Mouse (Mus musculus): ENCODE measurements at regions not wholly inside any gene's neighbourhood (a gene's known extent, or its start where the extent isn't known, plus 50 kb on each side); places are given as distances from the start of the nearest gene placed in this dataset.

DNA sequence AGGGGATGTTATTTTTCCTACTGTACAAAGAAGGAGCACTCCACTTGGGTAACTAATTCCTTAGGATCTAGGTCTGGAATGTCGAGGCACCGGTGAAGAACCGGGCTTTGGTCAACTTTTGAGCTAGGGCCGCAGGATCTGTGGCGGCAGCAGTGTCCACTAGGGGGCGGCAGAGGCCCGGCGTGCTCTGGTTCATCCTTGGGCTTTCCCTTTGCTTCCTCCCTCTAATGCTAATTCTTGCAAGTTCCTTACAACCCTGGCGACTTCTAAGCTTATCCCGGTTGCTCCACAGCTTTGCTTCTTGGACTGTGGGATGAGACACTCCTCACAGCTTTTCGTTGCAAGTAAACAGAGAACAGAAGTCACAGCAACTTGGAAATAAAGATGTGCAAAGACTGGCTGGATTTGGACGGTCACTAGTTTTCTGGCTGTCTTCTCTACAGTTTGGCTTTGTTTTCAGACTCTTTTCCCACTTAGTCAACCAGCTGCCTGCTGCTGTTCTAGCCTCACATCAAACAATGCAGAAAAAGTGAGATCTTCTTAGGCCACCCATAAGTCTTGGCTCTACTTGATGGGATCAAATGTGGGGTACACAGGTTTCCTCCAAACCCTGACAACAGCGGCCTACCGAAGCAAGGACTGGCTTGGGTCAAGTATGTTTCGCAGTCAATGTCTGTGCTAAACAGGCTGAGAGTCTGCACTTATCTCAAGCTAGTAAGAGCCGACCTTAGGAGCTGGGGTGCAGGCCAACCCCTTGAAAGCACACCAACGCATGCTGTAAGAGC is 51.2 kb upstream of the Tmem72 start:
- DNase-seq, result peak; percentile 82

DNA sequence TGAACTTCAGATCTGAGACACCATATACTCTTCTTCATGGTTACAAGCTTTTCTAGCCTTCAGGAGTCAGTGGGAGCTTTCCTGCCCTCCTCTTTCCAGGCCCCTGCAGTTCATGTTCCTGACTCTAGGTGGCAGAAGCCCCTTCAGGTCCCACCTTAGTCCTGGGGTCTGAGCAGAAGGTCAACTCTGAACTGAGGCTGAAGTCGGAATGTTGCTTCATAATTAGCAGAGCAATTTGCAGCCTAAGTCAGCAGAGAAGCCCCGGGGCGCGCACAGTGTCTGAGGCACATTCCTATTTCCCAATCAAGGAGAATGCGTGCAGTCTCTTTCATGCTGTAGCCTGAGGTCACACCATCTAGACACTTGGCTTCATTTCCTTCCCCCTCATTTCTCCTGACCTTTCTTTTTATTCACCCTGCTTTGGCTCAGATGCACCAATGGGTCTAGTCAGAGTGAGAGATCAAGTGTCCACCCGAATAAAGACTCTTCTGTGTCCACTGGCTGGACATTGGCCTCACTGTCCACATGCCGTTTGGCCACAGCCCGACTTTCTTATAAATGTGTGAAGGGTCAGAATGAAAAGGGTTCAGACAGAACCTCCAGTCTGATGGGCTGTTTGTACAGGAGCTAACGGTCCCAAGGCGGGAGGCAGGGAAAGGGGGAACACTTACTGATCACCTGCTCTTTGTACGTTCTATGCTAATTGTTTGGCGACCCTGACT is 58.4 kb upstream of the Tmem72 start:
- peak; percentile 59 for DNase-seq

DNA sequence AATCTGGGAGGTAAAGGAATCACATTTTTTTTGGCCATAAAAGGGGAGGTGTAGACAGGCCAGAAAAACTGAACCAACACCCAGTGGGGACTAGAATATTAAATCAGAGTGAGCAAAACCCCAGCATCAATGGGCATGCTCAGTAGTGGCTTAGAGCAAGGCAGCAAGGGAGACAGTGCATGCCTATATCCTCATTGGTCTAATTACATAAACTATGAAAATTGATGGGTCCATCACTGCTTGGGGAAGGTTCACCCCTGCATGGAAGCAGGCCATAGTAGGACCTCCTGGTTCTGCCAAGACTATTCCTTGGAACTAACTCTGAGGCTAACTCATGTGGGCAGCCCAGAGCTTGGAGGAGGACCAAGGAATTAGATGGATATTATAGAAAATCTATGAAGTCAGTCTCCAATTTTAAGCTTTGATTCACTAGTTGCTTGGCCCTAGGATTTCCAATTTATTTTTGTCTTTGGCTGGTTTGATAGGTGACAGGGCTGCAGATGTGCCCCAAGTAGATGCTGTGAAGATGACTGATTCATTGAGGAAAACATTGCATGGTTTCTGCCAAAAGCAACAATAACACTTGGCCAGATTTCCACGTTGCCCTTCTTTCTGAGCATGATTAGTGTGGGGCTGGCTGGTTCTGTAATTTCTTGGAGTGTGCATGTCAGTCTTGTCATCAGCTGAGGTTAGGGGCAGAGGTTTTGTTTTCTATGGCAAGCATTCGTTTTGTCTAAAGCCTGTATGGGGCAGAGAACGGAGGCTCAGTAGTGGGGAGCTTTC is 70.0 kb upstream of the Tmem72 start:
- DNase-seq, result no peak

DNA sequence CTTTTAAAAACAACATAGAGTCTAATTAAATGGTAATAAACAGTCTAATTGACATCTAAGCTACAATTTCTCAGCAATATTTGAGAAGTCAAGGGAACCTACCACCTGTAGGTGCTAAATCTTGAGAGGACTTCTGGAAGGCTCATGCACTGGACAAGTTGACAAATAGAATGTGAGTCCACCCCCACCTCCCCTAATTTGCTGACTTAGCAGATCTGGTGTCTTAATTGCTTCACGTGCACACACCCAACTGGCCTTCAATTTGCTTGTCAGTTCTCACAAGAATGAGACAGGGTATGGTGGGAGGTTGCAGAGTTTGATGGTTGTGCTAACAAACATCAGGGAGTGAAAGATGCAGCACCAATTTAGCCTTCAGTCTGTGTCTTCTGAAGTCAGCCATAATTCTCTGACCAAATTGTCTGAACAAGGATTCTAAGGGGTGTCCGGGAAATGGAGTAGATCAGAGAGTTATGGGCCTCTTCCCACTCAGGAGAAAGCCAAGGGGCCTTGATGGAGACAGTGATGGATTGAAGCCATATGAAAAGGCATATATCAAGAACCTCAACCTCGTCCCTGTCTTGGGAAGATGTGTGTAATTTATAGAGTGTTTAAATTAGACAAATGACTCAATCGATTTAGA is 76.7 kb upstream of the Tmem72 start:
- no peak for DNase-seq

DNA sequence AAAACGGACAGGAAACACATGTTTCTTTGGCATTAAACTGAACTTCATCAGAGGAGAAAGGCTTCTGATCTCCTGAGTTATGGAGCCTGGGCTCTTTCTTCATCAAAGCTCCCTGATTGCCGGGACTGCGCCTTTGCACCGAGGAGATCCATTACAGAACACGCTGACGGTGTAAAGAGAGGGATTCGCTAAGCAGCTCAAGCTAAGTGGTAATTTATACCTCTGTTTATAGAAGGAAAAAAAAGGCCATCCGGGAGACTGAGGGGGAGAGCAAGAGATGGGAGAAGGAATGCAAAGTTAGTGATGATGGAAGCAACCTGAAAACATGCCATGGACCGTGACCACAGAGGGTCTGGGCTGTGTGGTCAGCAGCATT is 77.2 kb upstream of the Tmem72 start:
- no peak for DNase-seq

DNA sequence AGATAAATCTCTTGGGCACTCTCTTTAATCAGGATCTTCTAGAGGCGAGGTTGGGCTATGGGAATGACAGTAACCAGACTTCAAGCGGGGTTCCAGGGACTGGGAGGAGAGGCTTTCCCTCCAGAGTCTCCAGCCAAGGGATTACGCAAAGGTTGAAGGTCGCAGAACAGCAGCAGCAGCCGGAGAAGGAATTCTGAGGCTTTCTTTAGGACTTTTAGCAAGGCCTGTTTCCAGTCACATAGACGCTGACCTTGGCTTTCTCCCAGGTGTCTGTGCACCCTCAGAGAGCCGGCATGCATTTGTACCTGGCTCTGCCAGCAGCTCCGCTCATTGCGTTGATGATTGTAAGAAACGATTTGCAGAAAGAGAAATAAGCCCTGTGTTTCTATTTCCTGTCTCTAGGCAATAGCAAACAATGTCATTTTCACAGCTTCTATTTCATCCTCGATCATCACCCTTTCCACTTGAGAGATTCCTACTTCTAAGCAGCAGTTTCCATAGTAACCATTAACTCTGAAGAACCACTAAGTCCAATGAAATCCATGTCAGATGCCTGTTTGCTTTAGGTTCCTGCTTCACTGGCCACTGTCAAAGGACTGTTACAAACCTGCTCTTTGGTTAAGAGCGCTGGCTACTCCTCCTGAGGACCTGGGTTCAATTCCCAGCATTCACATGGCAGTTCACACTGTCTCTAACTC is 104.7 kb upstream of the Tmem72 start:
- DNase-seq, result peak; percentile 29

DNA sequence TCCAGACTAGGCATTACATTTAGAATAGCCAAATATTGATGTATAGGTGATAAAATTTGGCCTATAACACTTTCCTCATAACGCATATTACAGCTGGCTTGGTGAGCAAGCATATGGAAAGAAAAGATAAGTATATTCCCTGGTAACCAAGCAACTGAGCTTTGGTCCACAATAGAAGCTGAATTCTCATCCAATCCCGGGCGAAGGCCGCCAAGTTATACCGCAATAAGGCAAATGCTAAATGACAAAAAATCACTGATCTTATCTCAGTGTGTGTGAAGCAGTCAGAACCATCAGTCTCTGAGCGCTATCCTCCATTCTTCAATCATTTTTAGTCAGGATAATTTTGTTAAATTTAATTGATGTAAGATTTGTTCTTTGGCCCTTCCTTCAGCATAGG is 105.9 kb upstream of the Tmem72 start:
- no peak for DNase-seq

DNA sequence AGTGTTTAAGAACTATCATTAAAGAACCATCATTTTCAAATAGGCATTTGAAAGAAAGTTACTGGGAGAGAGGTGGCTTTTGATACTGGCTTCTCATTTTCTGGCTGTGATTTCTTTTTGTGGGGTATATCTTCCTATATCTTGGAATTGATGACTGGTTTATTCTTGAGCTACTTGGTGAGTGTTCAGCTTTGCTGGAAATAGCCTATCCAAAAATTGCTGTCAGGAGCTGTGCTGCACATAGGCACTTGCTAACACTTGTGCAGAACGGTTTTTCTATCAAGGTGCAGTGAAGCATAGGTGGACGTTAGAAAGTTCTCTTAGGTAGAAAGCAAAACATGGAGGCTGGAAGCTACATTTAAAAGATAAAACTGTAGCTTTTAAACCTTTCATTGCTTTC is 108.9 kb upstream of the Tmem72 start:
- no peak for DNase-seq

DNA sequence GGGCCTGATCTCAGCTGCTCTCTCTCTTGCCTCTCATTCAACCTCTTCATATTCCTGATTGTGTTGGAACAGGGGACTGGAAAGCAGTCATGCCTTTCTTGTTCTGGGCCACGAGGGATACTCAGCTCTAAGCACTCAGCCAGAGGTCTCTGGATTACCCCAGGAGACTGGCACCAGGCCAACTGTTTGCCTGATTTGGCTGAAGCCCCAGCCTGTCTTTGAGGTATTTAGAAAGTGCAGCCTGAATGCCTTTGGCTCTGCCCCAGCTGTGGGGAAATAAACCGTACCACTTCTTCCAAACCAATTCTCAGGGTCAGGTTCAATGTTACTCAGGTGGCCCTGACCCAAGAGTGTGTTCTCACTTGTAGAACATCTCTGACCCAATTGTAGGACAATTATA is 112.6 kb upstream of the Tmem72 start:
- peak; percentile 89 for DNase-seq

DNA sequence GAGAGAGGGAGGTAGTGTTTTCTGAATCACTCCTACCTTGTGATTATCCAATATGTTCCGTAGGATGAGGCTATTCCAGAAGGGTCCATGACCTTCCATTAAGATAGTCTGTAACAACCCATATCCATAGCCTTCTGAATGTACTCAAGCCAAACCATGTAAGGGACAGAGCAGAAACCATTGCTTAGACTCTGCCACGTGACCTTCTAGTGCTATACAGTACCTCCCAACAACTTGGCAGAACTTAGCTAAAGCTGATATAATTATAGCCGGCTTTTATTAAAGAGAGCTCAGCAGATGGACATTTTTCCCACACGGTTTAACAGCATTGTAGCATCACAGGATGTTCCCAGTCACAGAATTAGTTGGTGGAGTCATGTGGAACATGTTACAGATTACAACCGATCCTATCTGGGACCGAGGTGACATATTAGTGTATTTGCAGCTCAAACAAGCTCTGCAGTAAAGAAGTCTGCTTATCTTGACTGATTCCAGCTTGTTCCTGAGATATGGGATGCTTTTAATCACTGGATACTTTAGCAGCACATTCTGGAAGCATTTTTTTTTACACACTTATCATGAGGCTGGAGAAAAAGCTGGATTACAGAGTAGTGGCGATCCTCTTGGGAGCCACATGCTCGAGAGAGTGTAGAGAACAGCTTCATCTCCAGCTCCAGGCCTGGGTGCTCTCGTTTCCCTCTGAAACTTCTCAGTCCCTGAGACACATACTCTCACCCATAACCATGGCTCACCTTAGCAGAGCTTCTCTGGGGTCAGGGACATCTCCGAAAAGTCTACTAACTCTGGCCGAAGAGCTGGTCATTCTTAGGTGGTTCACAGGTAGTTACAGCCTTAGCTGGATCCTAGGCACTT is 129.5 kb upstream of the Tmem72 start:
- no peak for DNase-seq

DNA sequence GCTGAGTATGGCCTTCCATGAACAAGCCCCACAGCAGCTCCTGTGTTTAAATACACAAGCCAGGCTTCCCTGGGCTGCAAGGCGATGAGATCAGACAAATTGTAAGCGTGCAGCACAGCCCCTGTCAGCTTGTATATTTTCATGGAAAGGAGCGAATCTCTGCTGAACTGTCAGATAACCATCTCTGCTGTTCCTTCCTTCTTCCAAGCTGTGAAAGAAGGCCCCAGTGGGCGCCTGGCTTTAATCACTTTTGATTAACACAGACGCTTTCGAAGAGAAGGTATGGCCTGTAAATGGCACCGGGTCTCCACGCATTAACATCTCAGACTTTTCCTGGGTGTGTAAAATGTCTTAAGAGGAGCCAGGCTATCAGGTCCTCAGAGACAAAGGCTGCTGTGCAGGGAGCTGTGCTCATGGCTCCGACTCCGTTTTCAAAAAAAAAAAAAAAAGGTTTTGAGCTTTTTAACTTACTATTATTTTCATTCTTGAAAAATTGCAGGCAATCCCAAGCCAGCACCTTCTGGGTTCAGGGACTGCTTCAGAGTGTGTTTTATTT is 131.9 kb upstream of the Tmem72 start:
- DNase-seq, result no peak

DNA sequence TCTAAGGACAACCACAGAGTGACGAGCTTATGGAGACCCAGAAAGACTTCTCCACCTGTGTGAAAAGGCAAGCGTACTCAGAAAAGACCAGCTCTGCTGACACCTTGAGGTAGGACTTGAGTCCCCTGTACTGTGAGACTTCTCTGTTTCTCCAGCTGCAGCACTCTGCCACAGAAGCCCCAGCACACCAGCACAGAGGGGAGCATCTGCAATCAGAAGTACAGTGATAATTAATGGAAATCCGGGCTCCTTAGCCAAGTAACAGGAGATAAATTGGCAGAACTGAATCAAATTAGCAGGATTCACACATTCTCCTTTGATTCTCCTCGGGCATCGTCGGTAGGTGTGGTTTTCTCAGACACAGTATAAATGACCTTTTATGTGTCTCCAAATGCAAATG is 137.3 kb upstream of the Tmem72 start:
- DNase-seq, result no peak

DNA sequence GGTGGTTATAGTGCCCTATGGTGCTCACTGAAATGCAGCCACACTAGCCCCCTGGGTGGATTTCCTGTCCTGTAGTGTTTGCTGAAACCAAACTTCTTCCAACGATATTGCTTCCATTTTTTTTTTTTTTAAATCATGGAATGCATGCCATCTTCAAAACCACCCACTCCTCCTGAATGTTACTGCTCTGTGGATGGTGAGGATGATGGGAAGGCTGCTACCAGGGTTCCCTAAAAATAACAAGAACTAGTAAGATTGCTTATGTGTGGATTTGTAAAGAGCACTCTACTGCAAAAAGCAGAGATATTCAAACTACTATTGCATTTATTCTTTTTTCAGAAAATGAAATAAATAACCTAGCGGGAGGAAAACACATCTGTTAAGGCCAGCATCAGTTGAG is 139.4 kb upstream of the Tmem72 start:
- no peak for DNase-seq

DNA sequence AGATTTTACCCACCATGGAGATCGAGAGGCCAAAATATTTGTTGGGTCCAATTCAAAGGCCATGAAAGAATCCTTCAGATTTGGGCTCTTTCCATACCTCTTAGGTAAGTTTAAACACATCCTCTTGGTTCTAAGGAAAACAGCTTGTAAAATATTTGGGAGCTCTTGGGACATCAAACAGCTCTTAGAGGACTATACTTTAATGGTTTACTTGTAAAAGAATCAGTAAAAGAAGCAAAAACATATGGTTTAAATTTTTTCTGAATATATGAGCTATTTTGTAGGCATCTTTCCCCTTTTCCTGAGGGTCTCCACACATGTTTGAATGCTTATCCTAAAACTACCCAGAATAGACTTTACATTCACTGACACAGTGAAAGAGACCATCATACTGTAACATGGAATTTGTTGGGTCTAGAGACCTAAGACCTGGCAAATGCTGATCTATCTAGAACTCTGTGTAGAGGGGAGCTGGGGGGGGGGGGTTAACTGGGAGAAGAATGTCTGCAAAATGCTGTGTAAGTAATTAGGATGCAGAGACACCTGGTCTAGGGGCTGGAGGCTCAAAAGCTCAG is 140.3 kb upstream of the Tmem72 start:
- DNase-seq, result no peak

DNA sequence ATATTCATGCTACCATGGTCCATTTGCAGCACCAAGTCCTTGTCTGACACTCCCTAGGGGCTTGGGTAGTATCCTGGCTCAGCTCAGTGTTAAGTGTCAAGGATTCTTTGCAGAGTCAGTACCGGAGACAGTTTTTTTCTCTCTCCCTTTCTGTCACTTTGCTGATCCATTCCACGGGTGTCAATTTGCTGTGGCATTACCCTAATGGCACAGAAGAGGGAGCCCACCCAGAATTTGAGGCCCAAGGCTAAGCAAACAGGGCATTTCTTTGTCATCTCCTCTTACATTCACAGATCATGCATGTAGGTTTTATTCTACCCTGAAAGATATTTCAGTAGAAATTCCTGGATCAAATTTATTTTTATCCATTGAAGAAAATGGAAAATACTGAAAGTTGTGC is 146.4 kb upstream of the Tmem72 start:
- no peak for DNase-seq

DNA sequence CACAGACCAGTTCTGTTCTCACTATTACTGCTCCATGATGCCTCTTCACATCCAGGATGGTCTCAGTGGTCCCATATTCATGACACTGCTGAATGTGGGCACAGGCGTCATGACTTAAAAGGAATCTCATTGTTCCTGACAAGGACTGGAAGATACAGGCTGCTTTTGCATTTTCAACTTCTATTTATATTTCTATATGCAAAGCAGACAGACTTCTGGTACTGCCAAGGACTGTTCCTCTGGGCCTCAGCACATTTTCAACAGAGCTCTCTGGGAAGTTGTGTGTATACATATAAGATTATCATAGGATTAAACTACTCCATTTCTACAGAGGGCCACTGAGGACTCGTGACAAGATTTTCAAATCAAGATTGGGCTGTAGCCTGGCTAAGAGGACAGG is 146.9 kb upstream of the Tmem72 start:
- no peak for DNase-seq

DNA sequence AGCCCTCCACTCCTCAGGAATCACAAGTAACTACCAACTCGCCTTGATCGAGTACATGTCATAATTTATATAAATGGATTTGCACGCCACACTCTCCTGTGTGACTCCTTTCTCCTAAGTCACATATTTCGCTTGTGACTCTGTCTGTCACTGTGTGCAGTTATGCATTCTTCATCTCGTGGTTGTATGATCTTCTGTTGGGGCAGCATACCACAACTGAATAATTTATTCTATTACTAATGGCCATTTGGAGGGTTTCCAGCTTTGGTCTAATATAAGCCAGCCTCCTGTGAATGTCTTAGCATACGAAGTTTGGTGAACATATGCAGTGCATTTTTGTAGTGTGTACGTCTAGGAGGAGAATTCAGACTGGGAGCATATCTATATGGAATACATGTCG is 176.6 kb upstream of the Tmem72 start:
- DNase-seq, result no peak

DNA sequence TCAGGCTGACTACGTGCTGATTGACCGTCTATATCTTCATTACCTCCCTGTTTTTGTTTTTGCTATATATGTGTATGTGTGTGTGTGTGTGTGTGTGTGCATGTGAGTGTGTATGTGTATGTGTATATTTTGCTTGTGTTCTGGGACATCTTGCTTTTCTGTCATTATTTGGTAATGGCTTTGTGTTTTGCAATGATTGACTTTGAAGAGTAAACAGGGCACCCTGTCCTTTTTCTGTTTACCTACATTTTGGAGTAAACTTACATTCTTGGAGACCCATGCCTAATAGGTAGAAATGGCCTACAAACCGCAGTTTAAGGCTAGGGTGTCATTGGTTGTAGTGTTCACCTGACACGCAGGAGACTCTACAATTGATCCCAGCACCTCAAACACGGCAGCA is 177.5 kb upstream of the Tmem72 start:
- no peak for DNase-seq

DNA sequence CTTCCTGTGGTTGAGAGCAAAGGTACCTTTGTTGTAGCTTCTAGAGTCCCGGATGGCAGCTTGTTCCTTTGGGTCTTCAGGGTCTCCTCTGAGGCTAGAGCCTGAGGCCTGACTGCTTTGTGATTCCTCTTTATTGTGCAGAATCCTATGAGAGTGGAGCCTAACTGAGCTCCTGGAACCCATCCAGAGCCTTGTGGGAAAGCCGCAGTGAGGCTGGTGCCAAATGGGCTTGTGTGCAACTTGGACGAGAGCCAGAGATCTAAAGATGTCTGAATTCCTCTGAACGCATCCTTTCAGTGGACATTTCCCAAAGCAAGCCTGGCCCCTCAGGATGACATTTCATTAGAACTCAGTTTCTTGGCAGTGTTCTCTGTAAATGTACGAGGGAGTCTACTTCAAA is 178.4 kb upstream of the Tmem72 start:
- DNase-seq, result no peak

DNA sequence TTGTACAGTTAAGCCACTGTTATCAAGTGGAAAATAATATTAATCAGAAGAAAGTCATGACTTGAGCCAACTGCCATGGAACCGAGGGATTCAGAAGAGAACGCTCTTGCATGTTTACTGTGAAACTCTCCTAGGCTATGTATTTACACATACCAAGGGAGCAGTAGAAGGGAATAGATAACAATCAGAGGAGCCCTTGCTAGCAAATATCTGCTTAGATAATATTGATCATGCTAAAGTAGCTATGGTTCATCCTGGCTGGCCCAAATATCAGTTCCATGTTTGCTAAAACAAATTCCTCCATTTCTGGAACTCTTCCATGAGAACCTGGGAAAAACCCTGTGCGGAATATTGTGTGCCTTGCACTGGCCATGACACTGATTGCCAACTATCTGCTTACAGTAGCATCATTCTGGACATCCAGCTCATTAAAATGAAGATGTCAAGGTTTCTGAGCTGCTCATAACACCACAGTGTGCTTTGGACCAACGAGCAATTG is 179.5 kb upstream of the Tmem72 start:
- no peak for DNase-seq

DNA sequence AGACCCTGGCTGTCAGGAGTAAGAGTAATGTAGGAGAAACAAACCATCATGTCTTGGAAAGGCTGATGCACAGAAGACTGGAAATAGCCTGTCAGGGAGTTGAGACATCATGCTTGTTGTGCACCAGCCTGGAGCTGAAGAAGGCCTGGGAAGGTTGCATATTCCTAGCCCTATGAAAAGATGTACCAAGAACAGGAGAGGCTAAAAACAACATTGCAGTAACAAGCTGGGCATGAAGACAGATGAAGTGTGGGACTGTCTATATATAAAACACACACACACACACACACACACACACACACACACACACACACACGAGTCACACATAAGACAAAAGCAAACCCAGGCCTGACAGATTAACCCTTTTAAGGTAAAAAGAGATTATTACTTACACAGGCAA is 185.1 kb upstream of the Tmem72 start:
- DNase-seq, result no peak

Data from kidney, adult 18-20 months (tissue).